Mouse (Mus musculus): ENCODE results near the gene Oxct2b.

DNA sequence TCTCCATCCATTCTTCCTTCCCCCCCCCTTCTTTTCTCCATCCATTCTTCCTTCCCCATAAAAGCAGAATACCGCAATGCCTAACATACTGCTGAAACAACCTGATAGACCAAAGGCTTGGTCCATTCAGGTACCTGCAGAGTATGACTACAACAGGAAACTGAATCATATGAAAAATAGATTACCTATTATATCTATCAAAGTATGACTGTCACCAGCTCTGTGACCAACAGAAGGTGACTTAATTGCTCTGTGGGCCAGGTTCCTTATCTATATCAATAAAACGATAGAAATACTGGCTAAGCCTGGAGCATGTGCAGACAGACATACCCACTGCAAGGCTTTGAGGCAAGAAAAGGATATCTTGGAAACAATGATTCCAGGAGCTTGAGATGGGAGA, 39.4 kb downstream of the Oxct2b start:
- no peak for TF ChIP-seq CTCF (IDR thresholded peaks at IDR 0.05; ENCODE audit: low read depth)
- no peak for TF ChIP-seq EP300 (optimal IDR thresholded peaks at IDR 0.05)

Data from stomach, postnatal 0 days (tissue).